Mouse (Mus musculus) retina, adult 2 months (tissue): Measurements from ENCODE around the gene F3.
"Not testable (repeated sequence)": the region's sequence is repeated elsewhere in the genome, so short reads cannot be mapped to it uniquely, and the experiment has no call there.

ENCODE experiments used
- DNase-seq: peaks from one replicate; pipeline ENCODE4 v3.0.0-alpha.2; 2012; ENCODE audit warnings: low read depth, low spot score

Gene F3

GRCm38 (mm10) chr3:121738742-121739342 lies 15.5 kb downstream of the F3 start:
- no peak for DNase-seq

DNA sequence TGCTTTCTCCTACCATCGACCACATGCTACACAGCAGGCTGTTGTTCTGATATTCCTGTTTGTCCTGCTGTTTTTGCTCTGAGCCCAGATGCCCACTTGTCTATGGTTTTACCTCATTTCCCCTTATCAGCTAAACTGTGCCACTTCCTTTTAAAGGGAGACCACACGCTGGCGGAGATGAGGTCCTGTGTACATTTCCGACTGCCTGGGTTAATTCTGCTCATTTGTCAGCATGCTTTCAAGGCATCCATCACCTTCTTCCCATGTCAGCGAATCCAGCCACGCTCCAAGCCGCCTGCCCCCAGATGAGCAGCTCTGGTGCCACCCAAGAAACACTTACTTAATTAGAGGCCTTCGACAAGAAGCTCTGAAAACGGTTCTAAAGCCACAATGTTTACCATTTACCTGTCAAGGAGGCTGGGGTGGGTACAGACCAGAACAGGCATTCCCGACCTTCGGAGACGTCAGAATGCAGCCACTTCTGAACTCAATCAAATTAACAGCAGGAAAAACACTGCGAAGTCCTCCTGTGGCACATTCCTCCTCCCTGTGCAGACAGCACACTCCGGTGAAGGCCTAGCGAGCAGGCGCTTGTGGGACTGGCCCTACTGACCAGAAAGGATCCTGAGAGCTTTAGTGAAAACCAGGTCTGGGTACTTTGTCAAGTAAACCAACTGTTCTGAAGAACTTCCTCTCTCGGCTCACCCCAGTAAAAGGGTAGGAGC lies 16.3 kb downstream of the F3 start:
- DNase-seq: no peak

- DNase-seq: not testable (repeated sequence)
Measured at GRCm38 (mm10) chr3:121741186-121741848, 18.0 kb downstream of the F3 start.

- not testable (repeated sequence) for DNase-seq
Measured at GRCm38 (mm10) chr3:121754319-121755090, 31.2 kb downstream of the F3 start.

DNA sequence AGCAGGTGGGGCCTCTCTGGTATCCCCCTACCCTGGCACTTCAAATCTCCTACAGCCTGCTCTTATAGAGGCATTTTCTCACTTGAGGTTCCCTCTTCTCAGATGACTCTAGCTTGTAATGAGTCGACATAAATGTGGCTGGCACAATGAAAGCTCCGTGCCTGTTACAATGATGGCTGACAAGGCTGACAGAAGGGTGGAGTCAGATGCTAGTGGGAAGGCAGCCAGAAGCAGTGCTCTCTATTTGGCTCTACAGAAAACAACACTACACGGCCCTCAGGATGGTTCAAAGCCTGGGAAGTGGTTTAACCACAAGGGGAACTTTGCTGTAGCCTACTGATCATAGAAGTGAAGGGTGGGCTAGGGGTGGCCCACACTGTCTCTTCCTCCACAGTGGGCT lies 31.8 kb downstream of the F3 start:
- DNase-seq: no peak

DNA sequence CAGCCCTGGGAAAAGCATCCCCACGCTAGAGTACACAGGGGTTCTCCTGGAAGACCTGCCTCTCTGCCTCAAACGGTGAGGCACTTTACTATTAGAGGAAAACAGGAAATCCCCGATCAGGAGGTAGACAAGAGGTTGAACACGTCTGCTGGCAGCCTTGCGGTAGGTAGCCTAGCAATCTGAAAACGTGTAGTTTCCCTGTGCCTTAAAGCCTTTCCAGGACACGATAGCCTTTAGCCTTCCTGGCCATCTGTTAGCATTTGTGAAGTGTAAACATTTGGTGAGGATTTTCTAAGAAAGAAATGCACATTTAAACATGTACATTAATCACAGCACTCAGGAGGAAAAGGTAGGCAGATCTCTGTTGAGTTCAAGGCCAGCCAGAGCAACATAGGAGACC lies 35.0 kb downstream of the F3 start:
- no peak for DNase-seq

- DNase-seq: no peak
Measured at GRCm38 (mm10) chr3:121762056-121762852, 38.9 kb downstream of the F3 start.

DNA sequence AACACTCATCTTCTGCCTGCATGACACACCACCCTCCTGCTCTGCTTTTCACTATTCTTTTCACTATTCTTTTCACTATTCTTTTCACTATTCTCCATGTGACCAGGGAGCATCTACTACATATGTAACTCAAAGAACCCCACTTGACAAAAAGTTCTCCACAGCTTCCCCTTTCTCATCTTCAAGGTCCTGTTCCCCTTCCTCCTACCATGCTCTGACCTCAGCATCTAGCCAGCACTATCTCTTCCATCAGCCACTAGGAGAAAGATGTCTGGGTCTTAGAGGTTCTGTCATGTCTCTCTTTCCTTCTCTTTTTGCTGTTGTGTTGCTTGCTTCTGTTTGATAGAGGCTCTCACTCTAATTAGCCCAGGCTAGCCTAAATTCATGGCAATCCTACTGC lies 42.7 kb downstream of the F3 start:
- no peak for DNase-seq

- DNase-seq: no peak
Measured at GRCm38 (mm10) chr3:121766818-121767217, 43.5 kb downstream of the F3 start.

- DNase-seq: no peak
Measured at GRCm38 (mm10) chr3:121768770-121769169, 45.4 kb downstream of the F3 start.

DNA sequence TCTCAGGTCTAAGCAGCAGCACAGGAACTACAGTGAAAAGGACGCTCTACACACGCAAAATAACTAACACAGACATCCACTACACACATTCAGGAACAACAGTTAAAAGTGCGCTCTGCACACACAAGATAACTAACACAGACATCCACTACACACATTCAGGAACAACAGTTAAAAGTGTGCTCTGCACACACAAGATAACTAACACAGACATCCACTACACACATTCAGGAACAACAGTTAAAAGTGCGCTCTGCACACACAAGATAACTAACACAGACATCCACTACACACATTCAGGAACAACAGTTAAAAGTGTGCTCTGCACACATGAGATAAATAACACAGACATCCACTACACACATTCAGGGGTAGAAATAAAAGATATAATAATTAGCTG lies 50.0 kb downstream of the F3 start:
- not testable (repeated sequence) for DNase-seq

DNA sequence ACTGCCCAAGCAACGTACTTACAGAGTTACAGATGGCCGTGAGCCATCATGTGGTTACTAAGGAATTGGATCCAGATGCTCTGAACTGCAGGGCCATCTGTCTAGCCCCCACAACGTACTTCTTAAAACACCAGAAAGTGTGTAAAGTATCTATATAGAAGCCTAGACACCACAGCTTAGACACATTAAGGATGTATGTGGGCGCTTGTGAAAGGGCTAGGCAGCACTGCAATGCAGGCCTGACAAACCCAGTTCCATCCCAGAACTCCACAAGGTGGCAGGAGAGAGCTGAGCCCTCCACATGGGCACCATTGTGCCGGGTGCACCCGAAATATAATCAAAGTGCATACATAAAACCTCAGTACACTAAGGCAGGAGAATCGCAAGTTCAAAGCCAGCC lies 54.6 kb downstream of the F3 start:
- no peak for DNase-seq

- no peak for DNase-seq
Measured at GRCm38 (mm10) chr3:121783020-121783419, 59.7 kb downstream of the F3 start.
